Mouse (Mus musculus) liver, postnatal 0 days (tissue): ENCODE results near the gene Utrn.

Experiments used
- CTCF ChIP-seq: sonication (generic); IDR thresholded peaks from 2 replicates; pipeline ENCODE4 v1.5.1; 2016; ENCODE audit warnings: antibody characterized with exemption, low read depth
- EP300 ChIP-seq: IDR thresholded peaks from 2 replicates; pipeline ENCODE4 v1.6.1; 2016; ENCODE audit warnings: antibody characterized with exemption, low read depth, mild to moderate bottlenecking

GRCm38 (mm10) chr10:12773178-12773577 lies 96.0 kb downstream of the Utrn start:
- no peak for TF ChIP-seq CTCF
- TF ChIP-seq EP300, result no peak
